Mouse (Mus musculus) forebrain, embryonic 10.5 days (tissue): ENCODE results near the gene Ppp1r15a. TPM values are rescaled to one million over a fixed set of nuclear protein-coding genes. Genes with fewer than 3 reads are reported as not detected.

Experiments used
- DNase-seq: peaks from one replicate; pipeline ENCODE4 v3.0.0-alpha.2; 2017; ENCODE audit warnings: low spot score; ENCODE audit errors: extremely low spot score
- H3K27ac ChIP-seq: fragments of 300-500 bp; sonication (generic); 2 replicates; pipeline ENCODE4 v1.5.1; 2016; ENCODE audit warnings: mild to moderate bottlenecking
- H3K27me3 ChIP-seq: fragments of 300-500 bp; sonication (generic); 2 replicates; pipeline ENCODE4 v1.6.1; 2016; ENCODE audit warnings: mild to moderate bottlenecking; ENCODE audit not compliant: poor library complexity, severe bottlenecking
- H3K36me3 ChIP-seq: fragments of 300-500 bp; sonication (generic); replicated peaks from 2 replicates; pipeline ENCODE4 v1.6.1; 2016; ENCODE audit warnings: mild to moderate bottlenecking, moderate library complexity
- H3K4me1 ChIP-seq: fragments of 300-500 bp; sonication (generic); 2 replicates; pipeline ENCODE4 v1.6.1; 2016
- H3K4me3 ChIP-seq: fragments of 300-500 bp; sonication (generic); 2 replicates; pipeline ENCODE4 v1.5.1; 2016; ENCODE audit warnings: mild to moderate bottlenecking, moderate library complexity
- H3K9me3 ChIP-seq: fragments of 300-500 bp; sonication (generic); 2 replicates; pipeline ENCODE4 v1.6.1; 2016; ENCODE audit warnings: mild to moderate bottlenecking, moderate library complexity
- WGBS: fragments of 180-500 bp; shearing (Covaris S2); methylation state at CpG from one replicate; pipeline ENCODE4 v1.1.7; 2016; 5-methylcytosine and 5-hydroxymethylcytosine counted together
- polyA plus RNA-seq: library from polyadenylated mRNA; unstranded; fragments of >200 nt; fragmentation: Nextera tagmentation; extraction: Ambion mirVana; gene quantifications from 2 replicates; pipeline ENCODE4 v1.2.1, GENCODE M21; 2016

Ppp1r15a gene
- polyA plus RNA-seq, result 16.4 and 17.7 TPM in 2 replicates

DNA sequence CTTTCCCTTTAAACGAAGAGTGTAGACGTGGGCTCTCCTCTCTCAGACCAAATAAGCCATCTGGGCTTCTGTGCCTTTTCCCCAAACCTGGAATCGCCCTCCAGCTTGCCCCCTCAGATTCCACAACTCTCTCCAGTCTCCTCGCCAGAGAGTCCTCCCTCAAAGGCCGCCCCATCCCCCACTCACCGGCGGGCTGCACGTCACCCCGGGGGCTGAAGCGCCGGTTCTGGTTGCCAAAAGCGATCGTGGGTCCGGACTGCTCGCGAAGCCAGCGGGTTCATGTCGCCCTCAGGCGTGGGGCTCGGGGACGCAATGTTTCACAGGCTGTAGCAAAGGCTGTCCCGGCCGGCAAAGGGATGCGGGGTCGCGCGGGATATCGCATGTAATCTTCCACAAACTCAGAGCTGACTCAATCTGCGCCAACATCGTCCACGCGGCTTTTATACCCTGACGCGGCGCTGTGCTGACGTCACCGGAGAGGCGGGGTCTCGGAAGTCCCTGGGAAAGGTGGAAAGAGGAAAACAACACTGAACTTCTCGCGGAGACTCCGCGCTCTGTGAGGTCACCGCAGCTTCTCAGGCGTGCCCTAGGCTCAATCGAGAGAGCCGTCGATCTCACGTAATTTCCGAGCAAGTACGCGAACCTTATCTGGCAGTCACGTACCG, at the start of gene Ppp1r15a, which contains the start of gene Plekha4:
Gene Ppp1r15a, minus strand, starts transcription at position 460 of the 665 bp plus-strand sequence.
Gene Plekha4, plus strand, starts transcription at position 522 of the 665 bp plus-strand sequence.
- Histone ChIP-seq H3K27me3 (no peaks in the 10 kb centered on the region), H3K4me1 (peaks cover 59% of the 10 kb centered on the region), H3K9me3 (no peaks in the 10 kb centered on the region), H3K4me3 (peak within 1 kb of the TSS; percentile 91), H3K27ac (peak within 1 kb of the TSS; percentile 94), H3K36me3 (peaks cover 20% of the 10 kb centered on the region)
- WGBS, result under 1% methylated on average over 54 of the region's 54 CpGs
- peak; percentile 97 for DNase-seq

GRCm38 (mm10) chr7:45574472-45575379, 48.7 kb upstream of the Ppp1r15a start:
- no peaks in the 10 kb centered on the region for H3K9me3 ChIP-seq
- H3K36me3 ChIP-seq, result peaks cover 40% of the 10 kb centered on the region
- no peak for DNase-seq
- H3K27ac ChIP-seq, result no peak overlapping the region
- H3K4me3 ChIP-seq, result no peak overlapping the region
- H3K4me1 ChIP-seq, result peaks cover 25% of the 10 kb centered on the region
- no peaks in the 10 kb centered on the region for H3K27me3 ChIP-seq
- WGBS, result 89% methylated on average over 15 of the region's 15 CpGs

DNA sequence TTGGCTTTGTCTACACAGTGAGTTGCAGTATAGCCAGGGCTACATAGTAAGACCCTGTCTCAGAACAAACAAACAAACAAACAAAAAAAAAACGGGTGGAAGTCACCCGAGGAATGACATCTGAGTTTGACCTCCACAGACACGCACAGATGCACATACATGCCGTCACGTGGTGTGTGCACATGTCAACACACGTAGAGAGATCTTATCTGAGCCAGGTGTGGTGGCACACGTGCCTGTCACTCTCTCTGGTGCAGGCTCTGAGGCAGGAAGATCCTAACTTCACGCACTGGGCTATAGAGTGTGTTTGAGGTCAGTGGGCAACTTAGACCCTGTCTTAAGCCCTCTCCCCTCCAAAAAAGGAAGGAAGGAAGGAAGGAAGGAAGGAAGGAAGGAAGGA, 47.9 kb upstream of the Ppp1r15a start:
- DNase-seq, result no peak
- H3K36me3 ChIP-seq, result peaks cover 37% of the 10 kb centered on the region
- no peaks in the 10 kb centered on the region for H3K9me3 ChIP-seq
- H3K27me3 ChIP-seq, result no peaks in the 10 kb centered on the region
- no peak overlapping the region for H3K27ac ChIP-seq
- no peak overlapping the region for H3K4me3 ChIP-seq
- 90% methylated on average over 8 of the region's 8 CpGs for WGBS
- peaks cover 29% of the 10 kb centered on the region for H3K4me1 ChIP-seq

DNA sequence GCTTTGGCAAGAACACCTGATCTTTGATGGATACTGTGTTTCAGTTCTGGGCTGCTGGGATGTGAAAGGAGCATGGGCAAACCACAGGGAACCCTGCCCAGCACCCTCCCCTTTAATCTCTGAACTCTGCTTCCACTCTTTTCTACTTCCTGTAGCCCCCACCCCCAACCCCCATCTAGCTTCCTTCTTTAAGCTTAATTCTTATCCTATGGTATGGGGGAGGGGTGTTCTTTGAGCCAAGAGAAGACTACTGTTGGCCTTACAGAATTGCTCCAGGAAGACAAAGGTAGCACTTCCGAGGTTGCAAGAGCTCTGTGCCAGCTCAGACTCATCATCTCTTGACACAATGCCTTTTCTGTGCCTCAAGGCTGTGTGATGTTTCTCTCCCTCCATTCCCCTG, 45.9 kb upstream of the Ppp1r15a start:
- 62% methylated on average over 1 of the region's 1 CpGs for WGBS
- H3K4me3 ChIP-seq, result no peak overlapping the region; the same call in 1 of the 2 replicates
- H3K4me1 ChIP-seq, result peaks cover 48% of the 10 kb centered on the region
- H3K36me3 ChIP-seq, result peaks cover 19% of the 10 kb centered on the region
- H3K27ac ChIP-seq, result no peak overlapping the region
- H3K27me3 ChIP-seq, result no peaks in the 10 kb centered on the region
- no peak for DNase-seq
- no peaks in the 10 kb centered on the region for H3K9me3 ChIP-seq

- Histone ChIP-seq H3K9me3 (no peaks in the 10 kb centered on the region), H3K4me1 (peaks cover 49% of the 10 kb centered on the region), H3K27me3 (no peaks in the 10 kb centered on the region), H3K27ac (peak within 1 kb of the TSS; percentile 96), H3K36me3 (peaks cover 2% of the 10 kb centered on the region; the same call in 1 of the 2 replicates), H3K4me3 (peak within 1 kb of the TSS; percentile 85)
- under 1% methylated on average over 42 of the region's 42 CpGs for WGBS
- peak; percentile 73 for DNase-seq
Observed at GRCm38 (mm10) chr7:45570103-45570741, 44.2 kb upstream of the Ppp1r15a start, which contains the start of gene Bcat2. Gene Bcat2, plus strand, starts transcription at chr7:45570153.

GRCm38 (mm10) chr7:45568601-45569473, 42.8 kb upstream of the Ppp1r15a start:
- no peak for DNase-seq
- Histone ChIP-seq H3K36me3 (no peaks in the 10 kb centered on the region), H3K27me3 (no peaks in the 10 kb centered on the region), H3K27ac (peak overlapping the region; percentile 96), H3K9me3 (no peaks in the 10 kb centered on the region), H3K4me1 (peaks cover 49% of the 10 kb centered on the region), H3K4me3 (peak overlapping the region; percentile 58)
- WGBS, result 83% methylated on average over 10 of the region's 10 CpGs

DNA sequence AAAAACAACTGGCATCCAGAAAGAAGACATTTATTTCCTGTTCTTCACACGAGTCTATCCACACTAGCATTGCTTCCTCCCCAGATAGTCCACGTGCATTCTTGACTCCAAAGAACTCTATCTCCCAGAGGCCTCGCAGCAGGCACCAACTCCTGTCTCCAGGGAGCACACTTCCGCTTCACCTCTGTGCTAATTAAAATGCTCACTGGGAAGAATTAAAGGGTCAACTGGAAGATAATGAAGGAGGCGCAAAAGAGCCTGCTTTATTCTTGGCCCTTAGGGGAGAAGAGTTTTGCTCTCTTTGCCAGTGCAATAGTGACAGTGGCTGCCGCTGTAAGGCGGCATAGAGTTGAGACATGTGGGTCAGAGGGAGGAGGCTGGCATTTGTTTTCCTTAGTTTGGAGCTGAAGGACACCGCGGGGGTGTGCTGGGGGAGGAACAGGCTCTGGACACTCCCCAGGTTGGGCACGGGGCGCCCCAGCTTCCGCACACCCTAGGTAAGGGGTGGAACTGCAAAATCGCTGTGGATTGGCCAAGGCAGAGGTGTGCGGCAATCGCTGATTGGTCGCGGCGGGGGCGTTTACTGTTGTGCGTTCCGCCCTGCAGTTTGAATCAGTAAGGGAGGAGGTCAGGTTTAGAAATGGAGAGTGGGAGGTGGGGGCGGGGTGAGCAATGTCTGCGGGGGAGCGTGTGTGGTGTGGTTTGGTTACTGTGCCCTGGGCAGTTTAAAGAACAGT, 41.9 kb upstream of the Ppp1r15a start:
- Histone ChIP-seq H3K4me3 (peak overlapping the region; percentile 58), H3K27me3 (no peaks in the 10 kb centered on the region), H3K36me3 (no peaks in the 10 kb centered on the region), H3K4me1 (peaks cover 49% of the 10 kb centered on the region), H3K27ac (peak overlapping the region; percentile 96), H3K9me3 (no peaks in the 10 kb centered on the region)
- peak; percentile 92 for DNase-seq
- WGBS, result under 1% methylated on average over 24 of the region's 24 CpGs

GRCm38 (mm10) chr7:45567112-45567779, 41.2 kb upstream of the Ppp1r15a start:
- no peak for DNase-seq

GRCm38 (mm10) chr7:45565446-45565845, 39.4 kb upstream of the Ppp1r15a start:
- no peak for DNase-seq
- Histone ChIP-seq H3K9me3 (no peaks in the 10 kb centered on the region), H3K4me1 (peaks cover 48% of the 10 kb centered on the region), H3K36me3 (no peaks in the 10 kb centered on the region), H3K27me3 (peaks cover 4% of the 10 kb centered on the region; the same call in 1 of the 2 replicates), H3K27ac (0 out of 2 replicates have a peak overlapping the region, but pooled peaks have one; percentile 11), H3K4me3 (no peak overlapping the region)
- WGBS, result 90% methylated on average over 9 of the region's 9 CpGs

More at GRCm38 (mm10) chr7:45567112-45567779, 41.2 kb upstream of the Ppp1r15a start:
- peaks cover 2% of the 10 kb centered on the region; the same call in 1 of the 2 replicates for H3K27me3 ChIP-seq
- H3K9me3 ChIP-seq, result no peaks in the 10 kb centered on the region
- H3K36me3 ChIP-seq, result no peaks in the 10 kb centered on the region
- peak overlapping the region; percentile 96 for H3K27ac ChIP-seq
- H3K4me3 ChIP-seq, result peak overlapping the region; percentile 58
- H3K4me1 ChIP-seq, result peaks cover 53% of the 10 kb centered on the region
- 72% methylated on average over 8 of the region's 8 CpGs for WGBS

DNA sequence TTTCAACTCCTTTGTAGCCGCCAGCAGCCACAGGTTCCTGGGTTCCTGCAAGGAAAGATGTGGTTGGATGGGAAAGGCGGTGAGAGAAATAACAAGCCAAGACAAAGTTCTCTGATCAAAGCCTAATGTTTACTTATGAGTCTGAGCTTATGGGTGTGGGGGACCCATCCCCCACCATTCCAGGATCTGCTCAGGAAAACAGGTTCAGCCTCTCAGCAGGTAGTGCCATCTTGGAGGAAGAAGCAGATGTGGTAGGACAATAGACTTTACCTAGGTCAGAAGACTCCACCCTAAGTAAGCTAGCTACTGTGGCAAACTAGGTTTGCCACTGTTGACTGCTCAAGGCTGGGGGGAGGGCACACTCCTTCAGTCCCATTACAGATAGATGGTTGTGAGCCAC, 38.7 kb upstream of the Ppp1r15a start:
- peaks cover 42% of the 10 kb centered on the region for H3K4me1 ChIP-seq
- DNase-seq, result no peak
- 86% methylated on average over 2 of the region's 2 CpGs for WGBS
- H3K27ac ChIP-seq, result no peak overlapping the region
- H3K36me3 ChIP-seq, result no peaks in the 10 kb centered on the region
- no peak overlapping the region for H3K4me3 ChIP-seq
- H3K27me3 ChIP-seq, result peaks cover 4% of the 10 kb centered on the region; the same call in 1 of the 2 replicates
- H3K9me3 ChIP-seq, result no peaks in the 10 kb centered on the region
